Mouse (Mus musculus): Measurements from ENCODE around the gene Camk1.

DNA sequence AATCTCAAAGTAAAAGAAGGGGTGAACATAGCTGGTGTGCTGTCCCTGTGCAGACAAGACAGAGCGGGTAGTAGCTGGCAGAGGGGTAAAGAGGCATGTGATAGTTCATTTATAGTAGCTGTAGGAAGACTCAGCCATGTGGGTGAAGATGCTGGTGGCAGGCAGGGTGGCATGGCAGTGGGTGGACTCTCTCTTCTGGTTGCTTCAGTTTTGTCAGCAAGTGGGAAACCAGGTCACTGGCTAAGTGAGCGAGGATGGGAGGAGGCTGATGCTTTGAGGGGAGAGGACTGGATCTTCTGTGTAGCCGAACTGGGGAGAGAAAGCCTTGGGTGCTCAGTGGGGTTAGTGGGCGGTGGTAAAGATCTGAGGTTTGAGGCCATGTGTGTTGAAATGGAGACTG is 56.5 kb downstream of the Camk1 start:
- TF ChIP-seq POLR2A (IDR thresholded peaks at IDR 0.05; ENCODE audit: control insufficient read depth, low read depth, low read length) (no peak), CTCF (IDR thresholded peaks at IDR 0.05; ENCODE audit: control insufficient read depth, insufficient read depth, insufficient replicate concordance, low read depth, low read length) (no peak)

Data from testis, adult 2 months (tissue).